Mouse (Mus musculus) hindbrain, embryonic 16.5 days (tissue): ENCODE data around the gene Zfp664. TPM values are rescaled to one million over a fixed set of nuclear protein-coding genes. Genes with fewer than 3 reads are reported as not detected.

Experiments
- ATAC-seq: fragments of 200-750 bp; cut with Nextera tagmentation; 2 replicates; pipeline ENCODE4 v1.8.0; 2017; ENCODE audit warnings: moderate TSS enrichment, moderate library complexity
- H3K27ac ChIP-seq: fragments of 300-500 bp; sonication (generic); 2 replicates; pipeline ENCODE4 v1.5.1; 2014; ENCODE audit warnings: low read depth, mild to moderate bottlenecking, control low read depth, low read length, moderate library complexity
- H3K27me3 ChIP-seq: fragments of 300-500 bp; sonication (generic); replicated peaks from 2 replicates; pipeline ENCODE4 v1.6.1; 2014; ENCODE audit warnings: low read length; ENCODE audit not compliant: control insufficient read depth, insufficient read depth
- H3K36me3 ChIP-seq: fragments of 300-500 bp; sonication (generic); 2 replicates; pipeline ENCODE4 v1.6.1; 2014; ENCODE audit warnings: mild to moderate bottlenecking, low read length, moderate library complexity, mixed read lengths; ENCODE audit not compliant: control insufficient read depth, insufficient read depth
- H3K4me1 ChIP-seq: fragments of 300-500 bp; sonication (generic); 2 replicates; pipeline ENCODE4 v1.6.1; 2014; ENCODE audit warnings: low read depth, low read length; ENCODE audit not compliant: control insufficient read depth, insufficient read depth
- H3K4me2 ChIP-seq: fragments of 300-500 bp; sonication (generic); 2 replicates; pipeline ENCODE4 v1.6.1; 2014; ENCODE audit warnings: mild to moderate bottlenecking, low read length, control low read depth, moderate library complexity
- H3K4me3 ChIP-seq: fragments of 300-500 bp; sonication (generic); 2 replicates; pipeline ENCODE4 v1.5.1; 2014; ENCODE audit warnings: mild to moderate bottlenecking, low read length, control low read depth, moderate library complexity
- H3K9ac ChIP-seq: fragments of 300-500 bp; sonication (generic); 2 replicates; pipeline ENCODE4 v1.6.1; 2014; ENCODE audit warnings: low read depth, mild to moderate bottlenecking, control low read depth, low read length, moderate library complexity
- H3K9me3 ChIP-seq: fragments of 300-500 bp; sonication (generic); 2 replicates; pipeline ENCODE4 v1.6.1; 2014; ENCODE audit warnings: mild to moderate bottlenecking, low read length, moderate library complexity; ENCODE audit not compliant: control insufficient read depth
- WGBS: fragments of 180-500 bp; shearing (Covaris S2); extraction: QIAGEN DNeasy Blood & Tissue Kit; methylation state at CpG from one replicate; pipeline ENCODE4 v1.1.7; 2014; 5-methylcytosine and 5-hydroxymethylcytosine counted together
- polyA plus RNA-seq: library from polyadenylated mRNA; unstranded; fragments of >200 nt; fragmentation: Nextera tagmentation; extraction: Ambion mirVana; gene quantifications from 2 replicates; pipeline ENCODE4 v1.2.1, GENCODE M21; 2015

Gene Zfp664
- polyA plus RNA-seq: 75.7 and 77.1 TPM in 2 replicates

- peak; percentile 93 for ATAC-seq
- WGBS: under 1% methylated on average over 70 of the region's 103 CpGs
- peak within 1 kb of the TSS; percentile 85 for H3K4me3 ChIP-seq
- H3K4me1 ChIP-seq: peaks cover 30% of the 10 kb centered on the region
- H3K9ac ChIP-seq: peak within 1 kb of the TSS; percentile 94
- peak within 1 kb of the TSS; percentile 85 for H3K4me2 ChIP-seq
- no peaks in the 10 kb centered on the region for H3K9me3 ChIP-seq
- no peaks in the 10 kb centered on the region for H3K36me3 ChIP-seq
- H3K27ac ChIP-seq: peak within 1 kb of the TSS; percentile 96
- H3K27me3 ChIP-seq: no peaks in the 10 kb centered on the region
Measured at GRCm38 (mm10) chr5:124862013-124862866, at the start of gene Zfp664, which contains the start of gene Ccdc92. TSS of gene Zfp664 (plus strand) at chr5:124862691. TSS of gene Ccdc92 (minus strand) at chr5:124862424.

GRCm38 (mm10) chr5:124814797-124815196, 47.7 kb upstream of the Zfp664 start:
- Histone ChIP-seq H3K9me3 (no peaks in the 10 kb centered on the region), H3K4me3 (no peak overlapping the region), H3K27me3 (no peaks in the 10 kb centered on the region), H3K27ac (no peak overlapping the region), H3K9ac (no peak overlapping the region), H3K4me2 (no peak overlapping the region), H3K36me3 (no peaks in the 10 kb centered on the region), H3K4me1 (no peaks in the 10 kb centered on the region)
- 0 out of 2 replicates have a peak, but pooled peaks have one; percentile 37 for ATAC-seq
- 58% methylated on average over 5 of the region's 5 CpGs for WGBS

- Histone ChIP-seq H3K4me3 (no peak overlapping the region), H3K4me2 (no peak overlapping the region), H3K27me3 (no peaks in the 10 kb centered on the region), H3K36me3 (no peaks in the 10 kb centered on the region), H3K27ac (no peak overlapping the region), H3K9ac (no peak overlapping the region), H3K9me3 (peaks cover 3% of the 10 kb centered on the region; the same call in 1 of the 2 replicates), H3K4me1 (no peaks in the 10 kb centered on the region)
- ATAC-seq: no peak
- WGBS: 92% methylated on average over 15 of the region's 15 CpGs
Measured at GRCm38 (mm10) chr5:124817050-124817449, 45.4 kb upstream of the Zfp664 start.

- no peaks in the 10 kb centered on the region for H3K27me3 ChIP-seq
- no peak overlapping the region for H3K4me2 ChIP-seq
- H3K4me3 ChIP-seq: no peak overlapping the region
- no peaks in the 10 kb centered on the region for H3K36me3 ChIP-seq
- no peaks in the 10 kb centered on the region for H3K4me1 ChIP-seq
- 74% methylated on average over 18 of the region's 18 CpGs for WGBS
- no peak overlapping the region for H3K9ac ChIP-seq
- peaks cover 3% of the 10 kb centered on the region; the same call in 1 of the 2 replicates for H3K9me3 ChIP-seq
- H3K27ac ChIP-seq: no peak overlapping the region
- no peak for ATAC-seq
Measured at GRCm38 (mm10) chr5:124822128-124822894, 40.2 kb upstream of the Zfp664 start.

GRCm38 (mm10) chr5:124830331-124830730, 32.2 kb upstream of the Zfp664 start:
- 89% methylated on average over 12 of the region's 12 CpGs for WGBS
- H3K4me1 ChIP-seq: no peaks in the 10 kb centered on the region
- no peak overlapping the region for H3K9ac ChIP-seq
- no peak for ATAC-seq
- H3K27ac ChIP-seq: no peak overlapping the region
- peaks cover 2% of the 10 kb centered on the region; the same call in 1 of the 2 replicates for H3K36me3 ChIP-seq
- no peaks in the 10 kb centered on the region for H3K9me3 ChIP-seq
- no peaks in the 10 kb centered on the region for H3K27me3 ChIP-seq
- no peak overlapping the region for H3K4me2 ChIP-seq
- no peak overlapping the region for H3K4me3 ChIP-seq

- Histone ChIP-seq H3K27me3 (no peaks in the 10 kb centered on the region), H3K9ac (no peak overlapping the region), H3K9me3 (no peaks in the 10 kb centered on the region), H3K4me1 (no peaks in the 10 kb centered on the region), H3K27ac (no peak overlapping the region), H3K4me2 (no peak overlapping the region), H3K4me3 (no peak overlapping the region), H3K36me3 (peaks cover 12% of the 10 kb centered on the region)
- ATAC-seq: no peak
- WGBS: 92% methylated on average over 15 of the region's 15 CpGs
Measured at GRCm38 (mm10) chr5:124835218-124835617, 27.3 kb upstream of the Zfp664 start.

GRCm38 (mm10) chr5:124836075-124836474, 26.4 kb upstream of the Zfp664 start:
- Histone ChIP-seq H3K9ac (no peak overlapping the region), H3K4me2 (no peak overlapping the region), H3K27me3 (no peaks in the 10 kb centered on the region), H3K36me3 (peaks cover 12% of the 10 kb centered on the region), H3K9me3 (no peaks in the 10 kb centered on the region), H3K4me3 (no peak overlapping the region), H3K4me1 (no peaks in the 10 kb centered on the region; the same call in 1 of the 2 replicates), H3K27ac (no peak overlapping the region)
- no peak for ATAC-seq
- 92% methylated on average over 10 of the region's 10 CpGs for WGBS

- Histone ChIP-seq H3K4me2 (no peak overlapping the region), H3K9ac (no peak overlapping the region), H3K4me3 (no peak overlapping the region), H3K27ac (no peak overlapping the region), H3K9me3 (no peaks in the 10 kb centered on the region), H3K27me3 (no peaks in the 10 kb centered on the region), H3K36me3 (peaks cover 12% of the 10 kb centered on the region), H3K4me1 (no peaks in the 10 kb centered on the region; the same call in 1 of the 2 replicates)
- WGBS: 76% methylated on average over 4 of the region's 4 CpGs
- no peak for ATAC-seq
Measured at GRCm38 (mm10) chr5:124836621-124837020, 25.9 kb upstream of the Zfp664 start.

GRCm38 (mm10) chr5:124840202-124840601, 22.3 kb upstream of the Zfp664 start:
- H3K4me1 ChIP-seq: no peaks in the 10 kb centered on the region; the same call in 1 of the 2 replicates
- peaks cover 12% of the 10 kb centered on the region for H3K36me3 ChIP-seq
- no peak overlapping the region for H3K27ac ChIP-seq
- no peak for ATAC-seq
- H3K9me3 ChIP-seq: no peaks in the 10 kb centered on the region
- no peaks in the 10 kb centered on the region for H3K27me3 ChIP-seq
- no peak overlapping the region for H3K9ac ChIP-seq
- H3K4me2 ChIP-seq: no peak overlapping the region
- no peak overlapping the region for H3K4me3 ChIP-seq
- WGBS: 70% methylated on average over 7 of the region's 7 CpGs
